Mouse (Mus musculus) megakaryocyte, adult 5-6 weeks (primary cell): ENCODE data around the gene Stk17b. TPM values are rescaled to one million over a fixed set of nuclear protein-coding genes. Genes with fewer than 3 reads are reported as not detected.
"Not testable (repeated sequence)": the region's sequence is repeated elsewhere in the genome, so short reads cannot be mapped to it uniquely, and the experiment has no call there.

Source experiments
- ATAC-seq: 2 replicates; pipeline ENCODE4 v1.8.0; 2016; ENCODE audit warnings: mild to moderate bottlenecking, inconsistent platforms; ENCODE audit not compliant: poor library complexity, severe bottlenecking
- total RNA-seq, 2 experiments: library from RNA; stranded (forward) in 1 of 2; stranded (reverse) in 1 of 2; fragments of 153-499, 151-499 nt in 1 of 2; fragments of 221-1000, 200-1000 nt in 1 of 2; gene quantifications; 2 replicates each; pipeline versions ENCODE4 v1.2.3 to v1.2.4; 2015 to 2017

The Stk17b gene
- total RNA-seq, 2 experiments from 2014 or later: 131 to 166 TPM

DNA sequence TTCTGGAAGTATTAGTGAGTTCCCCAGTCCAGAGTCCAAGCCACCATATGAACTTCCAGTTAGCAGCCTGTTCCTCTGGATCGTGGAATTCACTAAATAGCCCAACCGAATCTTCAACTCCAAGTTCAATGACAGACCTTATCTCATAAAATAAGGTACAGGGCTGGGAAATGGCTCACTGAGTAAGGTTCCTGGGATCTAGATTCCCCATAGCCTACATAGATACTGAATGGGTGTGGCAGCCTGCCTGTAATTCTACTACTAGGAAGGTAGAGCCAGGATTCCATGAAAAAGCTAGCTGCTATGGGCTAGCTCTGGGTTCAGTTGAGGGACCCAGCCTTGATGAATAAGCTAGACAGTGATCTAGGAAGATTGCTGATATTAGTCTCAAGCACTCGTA lies 48.4 kb downstream of the Stk17b start:
- ATAC-seq: no peak

GRCm38 (mm10) chr1:53728489-53729225 lies 56.4 kb downstream of the Stk17b start:
- ATAC-seq: no peak

DNA sequence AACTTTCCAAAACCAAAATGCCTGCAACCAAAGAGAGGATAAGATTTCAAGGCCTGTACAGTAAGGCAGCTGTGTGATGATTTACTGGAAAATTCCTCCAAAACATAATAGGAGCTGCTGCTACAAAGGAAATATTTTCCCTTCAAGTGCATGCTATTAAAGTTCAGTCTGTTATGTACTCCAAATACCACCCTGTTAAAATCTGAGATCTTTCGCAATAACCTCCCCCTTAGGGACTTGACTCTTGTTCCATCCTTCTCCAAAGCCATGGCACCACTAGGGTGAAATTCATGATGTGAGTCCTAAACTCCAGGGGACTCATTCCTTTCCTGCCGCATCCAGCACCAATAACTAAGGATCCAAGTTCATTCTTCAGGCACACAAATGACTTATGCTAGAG lies 58.1 kb downstream of the Stk17b start:
- no peak for ATAC-seq

GRCm38 (mm10) chr1:53721353-53721752 lies 63.7 kb downstream of the Stk17b start:
- no peak for ATAC-seq

DNA sequence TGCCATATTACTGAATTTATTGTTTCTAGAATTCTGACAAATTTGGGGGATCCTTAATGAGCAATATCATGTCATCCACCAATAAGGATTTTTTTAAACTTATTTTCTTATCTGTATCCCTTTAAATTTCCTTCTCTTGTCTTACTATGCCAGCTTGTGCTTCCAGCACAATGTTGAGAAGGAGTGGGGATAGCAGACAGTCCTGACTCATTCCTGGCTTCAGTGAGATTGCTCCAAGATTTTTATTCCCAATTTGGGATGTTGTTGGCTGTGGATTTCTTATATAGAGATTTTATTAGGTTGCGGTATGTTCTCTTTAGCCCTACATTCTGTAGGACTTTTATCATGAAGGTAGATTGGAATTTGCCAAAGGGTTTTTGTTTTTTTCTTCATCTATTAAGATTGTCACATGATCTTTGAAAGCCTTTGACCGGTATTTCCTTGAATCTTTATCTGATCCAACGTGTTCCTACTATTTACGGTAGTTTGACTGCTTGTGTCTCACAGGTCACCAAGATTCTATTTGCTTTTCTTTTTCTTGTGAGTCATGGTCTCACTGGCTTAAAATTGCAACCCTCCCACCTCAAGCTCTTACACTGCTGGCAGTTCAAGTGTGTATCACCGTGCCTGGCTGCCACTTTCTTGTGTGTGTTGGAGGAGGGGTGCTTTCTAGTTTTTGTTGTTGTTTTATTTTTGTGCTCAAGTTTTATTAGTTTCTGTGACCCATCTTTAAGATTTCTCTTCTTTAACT lies 64.2 kb downstream of the Stk17b start:
- no peak for ATAC-seq

DNA sequence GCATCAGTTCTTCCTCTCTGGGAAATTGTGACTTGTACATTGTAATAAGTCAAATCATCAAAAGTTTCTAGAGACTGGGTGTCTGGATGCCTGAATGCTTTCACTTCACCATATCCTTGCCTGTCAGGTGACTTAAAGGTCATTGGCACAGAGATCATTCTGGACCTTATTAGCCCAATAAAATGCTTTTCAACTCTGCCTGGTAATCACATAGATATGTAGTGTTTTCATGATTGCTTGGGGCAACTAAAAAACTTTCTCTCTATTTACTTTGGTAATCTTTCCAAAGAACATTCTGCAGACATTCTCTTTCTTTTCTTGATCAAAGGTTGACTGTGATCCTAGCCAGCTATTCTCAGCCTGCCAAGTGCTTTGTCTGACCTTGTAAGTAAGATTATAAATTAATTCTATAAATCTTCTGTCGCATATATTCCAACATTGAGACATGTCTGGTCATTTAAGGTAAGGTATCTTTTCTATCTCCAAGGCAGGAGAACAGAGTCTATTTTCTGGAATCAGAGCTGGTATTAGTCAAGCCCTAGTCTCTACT lies 69.0 kb downstream of the Stk17b start:
- no peak for ATAC-seq

- ATAC-seq: peak; percentile 71; the same call in 1 of the 2 replicates
Measured at GRCm38 (mm10) chr1:53715446-53715845, 69.6 kb downstream of the Stk17b start.

DNA sequence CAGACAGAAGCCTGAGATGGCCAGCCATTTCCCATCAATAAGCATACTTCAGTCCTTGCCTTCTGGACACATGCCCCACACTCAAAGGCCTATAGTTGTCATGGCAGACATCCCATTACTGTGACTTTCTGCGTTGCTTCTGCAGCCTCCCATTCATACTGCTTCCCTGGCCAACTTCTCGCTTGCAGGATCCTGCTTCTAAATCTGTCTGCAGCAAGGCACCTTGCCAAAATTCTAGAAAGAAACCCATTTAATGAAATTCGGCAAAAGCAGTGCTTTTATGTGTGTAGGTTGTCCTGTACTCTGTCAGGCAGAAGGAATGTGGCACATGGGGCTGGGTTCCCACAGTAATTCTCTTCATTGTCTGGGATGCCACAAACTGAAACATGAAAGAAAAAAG lies 71.6 kb downstream of the Stk17b start:
- not testable (repeated sequence) for ATAC-seq

GRCm38 (mm10) chr1:53711069-53711468 lies 74.0 kb downstream of the Stk17b start:
- ATAC-seq: no peak

- not testable (repeated sequence) for ATAC-seq
Measured at GRCm38 (mm10) chr1:53709602-53710001, 75.4 kb downstream of the Stk17b start.

DNA sequence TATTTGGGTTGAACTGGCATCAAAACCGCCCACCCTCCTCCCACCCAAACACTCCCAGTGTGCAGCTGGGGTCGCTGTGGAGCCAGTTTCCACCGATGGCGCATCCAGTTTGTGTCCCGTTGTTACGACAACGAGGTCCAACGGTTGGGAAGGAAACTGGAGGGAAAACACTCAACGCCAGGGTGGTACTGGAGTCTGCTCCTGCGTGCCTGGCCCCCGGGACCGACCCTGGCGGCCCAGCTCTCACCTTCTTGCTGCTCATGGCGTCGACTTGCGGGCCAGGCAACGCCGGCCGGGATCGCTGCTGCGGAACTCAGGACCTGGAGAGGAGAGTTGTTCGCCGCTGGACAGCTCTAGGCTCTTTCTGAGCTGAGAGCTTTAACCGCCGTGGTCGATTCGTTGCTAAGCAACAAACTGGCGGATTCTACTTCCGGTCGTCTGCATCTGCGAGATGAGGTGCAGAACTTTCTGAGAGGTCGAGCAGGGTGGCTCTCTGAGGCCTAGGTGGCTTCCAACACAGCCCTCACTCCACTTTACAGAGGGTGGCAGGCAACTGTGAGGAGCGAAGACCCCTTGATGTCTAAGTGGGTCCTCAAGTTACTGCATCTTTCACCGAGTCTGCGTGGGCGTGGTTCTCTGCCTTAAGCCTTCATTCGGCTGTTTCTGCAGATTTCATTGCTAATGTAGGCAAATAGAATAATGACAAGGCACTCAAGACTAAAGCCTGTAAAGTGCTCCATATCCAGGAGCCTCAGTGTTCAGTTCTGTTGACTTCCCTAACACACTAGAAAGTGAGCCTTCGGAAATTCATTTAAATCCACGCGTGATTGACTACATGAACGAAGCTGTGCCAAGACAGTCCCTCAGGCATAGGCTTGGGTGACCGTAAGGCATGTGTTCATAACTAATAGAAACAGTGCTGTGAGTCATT lies 78.3 kb downstream of the Stk17b start, which contains the start of gene Dnah7a:
Dnah7a (minus strand) TSS at position 354 of the 931 bp plus-strand sequence.
- peak; percentile 70 for ATAC-seq

Other genes with a start within 250 kb of the Stk17b start
- not detected in 2 replicates for gene Dnah7a, start 78.4 kb downstream of the Stk17b start, total RNA-seq (2015)
- gene Dnah7a, start 78.4 kb downstream of the Stk17b start, total RNA-seq (2017): not detected in 2 replicates